Comparison of ENCODE assay signal across 7 mouse cellular contexts in genomic region chr7:29317558-29317957, GRCm38 (mm10). TPM values are rescaled to one million over a fixed set of nuclear protein-coding genes. Genes with fewer than 3 reads are reported as not detected.
DNase-seq lines count a peak whose midpoint lies in the region.

No protein-coding gene starts in this region.

- intact Hi-C loops in heart, postnatal 14 days (cut with DNase I), result no loop called here

- DNase-seq in layer of hippocampus, postnatal 10 days (ENCODE audit: low spot score in 2 of 2), result peak; percentile 69 to 71
- DNase-seq in layer of hippocampus, adult 9-11 months, result no peak
- DNase-seq in embryo, embryonic 11 days, result peak; percentile 95
- peak; percentile 46 to 54 for DNase-seq in heart, postnatal 14 days
- DNase-seq in mesoderm, embryonic 11.5 days (ENCODE audit: low read depth, low spot score), result peak; percentile 93
- DNase-seq in thymus, postnatal 0 days (ENCODE audit: low spot score), result peak; percentile 84
- DNase-seq in urinary bladder, adult 18-20 months (ENCODE audit: low spot score in 2 of 2), result no peak

RNA-seq across cellular contexts. Expression of gene Dpf1, which starts 13.8 kb away (rescaled TPM):
- total RNA-seq in layer of hippocampus, postnatal 10 days (2021), result 100 to 1,000 TPM; 129 to 138 TPM
- total RNA-seq in heart, postnatal 14 days (2021), result 1 to 10 TPM in 1 of 2 experiments, under 1 TPM in 1; 0.19 to 1.2 TPM
- 3.0 and 3.5 TPM in 2 replicates for polyA plus RNA-seq in thymus, postnatal 0 days (2015; fragmentation: Nextera tagmentation; extraction: Ambion mirVana)

RNA-seq across cellular contexts. Expression of gene Ppp1r14a, which starts 28.4 kb away (rescaled TPM):
- total RNA-seq in layer of hippocampus, postnatal 10 days (2021), result 1 to 10 TPM; 2.0 to 3.2 TPM
- total RNA-seq in heart, postnatal 14 days (2021), result 10 to 100 TPM; 13.2 to 15.4 TPM
- polyA plus RNA-seq in thymus, postnatal 0 days (2015; fragmentation: Nextera tagmentation; extraction: Ambion mirVana), result 3.1 and 3.4 TPM in 2 replicates

RNA-seq across cellular contexts. Expression of gene Spint2, which starts 35.8 kb away (rescaled TPM):
- total RNA-seq in layer of hippocampus, postnatal 10 days (2021), result 10 to 100 TPM; 25.3 to 31.0 TPM
- total RNA-seq in heart, postnatal 14 days (2021), result 10 to 100 TPM; 39.2 to 42.9 TPM
- polyA plus RNA-seq in thymus, postnatal 0 days (2015; fragmentation: Nextera tagmentation; extraction: Ambion mirVana), result 571 and 608 TPM in 2 replicates

Comparison
In these comparisons a context has a peak if more than half of its experiments do, and no peak if none do; other contexts are left out.
1. DNase-seq: peak in layer of hippocampus, postnatal 10 days (2 of 2), embryo, embryonic 11 days (single experiment), heart, postnatal 14 days (2 of 2), mesoderm, embryonic 11.5 days (single experiment) and thymus, postnatal 0 days (single experiment); none in layer of hippocampus, adult 9-11 months (single experiment) and urinary bladder, adult 18-20 months (0 of 2).
2. RNA of gene Dpf1, which starts 13.8 kb away (total RNA-seq): 129 to 138 TPM in layer of hippocampus, postnatal 10 days; 0.19 to 1.2 TPM in heart, postnatal 14 days; every median in the first group is over 10 times any median in the second.